Mouse (Mus musculus) lung, postnatal 0 days (tissue): ENCODE results near the gene Arl10.

ENCODE experiments used
- CTCF ChIP-seq: IDR thresholded peaks from 2 replicates; pipeline ENCODE4 v1.5.1; 2016; ENCODE audit warnings: antibody characterized with exemption, mild to moderate bottlenecking
- EP300 ChIP-seq: IDR thresholded peaks from 2 replicates; pipeline ENCODE4 v1.6.1; 2016; ENCODE audit warnings: antibody characterized with exemption, mild to moderate bottlenecking, control low read depth

GRCm38 (mm10) chr13:54593617-54594016, 18.8 kb downstream of the Arl10 start:
- no peak for TF ChIP-seq EP300
- TF ChIP-seq CTCF: no peak
